Mouse (Mus musculus) thymus, adult 2 months (tissue): Measurements from ENCODE around the gene Syce3. TPM values are rescaled to one million over a fixed set of nuclear protein-coding genes. Genes with fewer than 3 reads are reported as not detected.

ENCODE experiments used
- DNase-seq: peaks from one replicate; pipeline ENCODE4 v3.0.0; 2021
- H3K27ac ChIP-seq: fragments of 200-500 bp; 2 replicates; pipeline ENCODE4 v1.5.1; 2012; ENCODE audit warnings: low read length, control low read depth; ENCODE audit not compliant: control insufficient read depth, insufficient read depth
- H3K27me3 ChIP-seq: fragments of 200-500 bp; 2 replicates; pipeline ENCODE4 v1.6.1; 2012; ENCODE audit warnings: mild to moderate bottlenecking, low read length, moderate library complexity, mixed read lengths; ENCODE audit not compliant: control insufficient read depth, insufficient read depth
- H3K36me3 ChIP-seq: fragments of 200-500 bp; 2 replicates; pipeline ENCODE4 v1.6.1; 2012; ENCODE audit warnings: mild to moderate bottlenecking, low read length, moderate library complexity; ENCODE audit not compliant: control insufficient read depth, insufficient read depth
- H3K4me1 ChIP-seq: fragments of 200-500 bp; replicated peaks from 2 replicates; pipeline ENCODE4 v1.6.1; 2012; ENCODE audit warnings: low read length; ENCODE audit not compliant: control insufficient read depth, insufficient read depth
- H3K4me3 ChIP-seq: fragments of 200-500 bp; 2 replicates; pipeline ENCODE4 v1.5.1; 2012; ENCODE audit warnings: mild to moderate bottlenecking, low read length, control low read depth, moderate library complexity; ENCODE audit not compliant: control insufficient read depth, insufficient read depth
- CTCF ChIP-seq: fragments of 200-500 bp; IDR thresholded peaks from 2 replicates; pipeline ENCODE4 v1.5.1; 2012; ENCODE audit warnings: mild to moderate bottlenecking, control low read depth, low read length, moderate library complexity, borderline replicate concordance; ENCODE audit not compliant: control insufficient read depth, poor library complexity, insufficient read depth; ENCODE audit errors: extremely low read depth
- POLR2A ChIP-seq: fragments of 200-500 bp; IDR thresholded peaks from 2 replicates; pipeline ENCODE4 v1.6.1; 2012; ENCODE audit warnings: mild to moderate bottlenecking, low read length, control low read depth, moderate library complexity; ENCODE audit not compliant: control insufficient read depth, poor library complexity, insufficient read depth; ENCODE audit errors: extremely low read depth
- WGBS: fragments of 180-500 bp; shearing (Covaris S2); methylation state at CpG from one replicate; pipeline ENCODE4 v1.1.7; 2018; 5-methylcytosine and 5-hydroxymethylcytosine counted together
- polyA plus RNA-seq: library from polyadenylated mRNA; depleted of rRNA; stranded (reverse); fragments of >200 nt; gene quantifications from 2 replicates; pipeline ENCODE4 v1.2.3, GENCODE M21; 2012; rRNA removed

Gene Syce3
- polyA plus RNA-seq, 1 experiment, result not detected

GRCm38 (mm10) chr15:89353837-89354236, 56.5 kb downstream of the Syce3 start:
- H3K36me3 ChIP-seq, result peaks cover 21% of the 10 kb centered on the region
- no peak overlapping the region for H3K4me3 ChIP-seq
- H3K27me3 ChIP-seq, result no peaks in the 10 kb centered on the region
- TF ChIP-seq CTCF (no peak), POLR2A (no peak)
- peaks cover 15% of the 10 kb centered on the region for H3K4me1 ChIP-seq
- no peak overlapping the region for H3K27ac ChIP-seq
- 98% methylated on average over 16 of the region's 16 CpGs for WGBS
- no peak for DNase-seq

GRCm38 (mm10) chr15:89352795-89353194, 57.5 kb downstream of the Syce3 start:
- Histone ChIP-seq H3K27me3 (no peaks in the 10 kb centered on the region), H3K36me3 (peaks cover 21% of the 10 kb centered on the region), H3K27ac (no peak overlapping the region), H3K4me3 (no peak overlapping the region), H3K4me1 (peaks cover 15% of the 10 kb centered on the region)
- over 99% methylated on average over 12 of the region's 12 CpGs for WGBS
- no peak for TF ChIP-seq POLR2A
- TF ChIP-seq CTCF, result no peak
- DNase-seq, result no peak

- H3K4me1 ChIP-seq, result peaks cover 15% of the 10 kb centered on the region
- no peak for DNase-seq
- TF ChIP-seq CTCF (no peak), POLR2A (no peak)
- WGBS, result 97% methylated on average over 14 of the region's 14 CpGs
- peaks cover 21% of the 10 kb centered on the region for H3K36me3 ChIP-seq
- no peak overlapping the region for H3K4me3 ChIP-seq
- no peak overlapping the region for H3K27ac ChIP-seq
- H3K27me3 ChIP-seq, result no peaks in the 10 kb centered on the region
These were observed 58.2 kb downstream of the Syce3 start for GRCm38 (mm10) chr15:89352054-89352453.

GRCm38 (mm10) chr15:89351302-89351701, 59.0 kb downstream of the Syce3 start:
- peaks cover 21% of the 10 kb centered on the region for H3K36me3 ChIP-seq
- no peak for DNase-seq
- no peaks in the 10 kb centered on the region for H3K27me3 ChIP-seq
- WGBS, result 96% methylated on average over 15 of the region's 15 CpGs
- no peak overlapping the region for H3K4me3 ChIP-seq
- TF ChIP-seq POLR2A (no peak), CTCF (no peak)
- H3K27ac ChIP-seq, result no peak overlapping the region
- peaks cover 13% of the 10 kb centered on the region for H3K4me1 ChIP-seq

- no peak overlapping the region for H3K4me3 ChIP-seq
- peaks cover 12% of the 10 kb centered on the region for H3K4me1 ChIP-seq
- peaks cover 21% of the 10 kb centered on the region for H3K36me3 ChIP-seq
- H3K27ac ChIP-seq, result no peak overlapping the region
- TF ChIP-seq CTCF (no peak), POLR2A (no peak)
- no peaks in the 10 kb centered on the region for H3K27me3 ChIP-seq
- no peak for DNase-seq
- 97% methylated on average over 5 of the region's 5 CpGs for WGBS
These were observed 59.9 kb downstream of the Syce3 start for GRCm38 (mm10) chr15:89350447-89350846.

- Histone ChIP-seq H3K4me1 (peaks cover 4% of the 10 kb centered on the region; the same call in 1 of the 2 replicates), H3K27ac (no peak overlapping the region), H3K36me3 (no peaks in the 10 kb centered on the region), H3K27me3 (no peaks in the 10 kb centered on the region), H3K4me3 (no peak overlapping the region)
- no peak for DNase-seq
- TF ChIP-seq CTCF (no peak), POLR2A (no peak)
- 90% methylated on average over 3 of the region's 3 CpGs for WGBS
These were observed 67.0 kb downstream of the Syce3 start for GRCm38 (mm10) chr15:89343325-89343724.

- Histone ChIP-seq H3K36me3 (no peaks in the 10 kb centered on the region), H3K27me3 (no peaks in the 10 kb centered on the region), H3K4me3 (no peak overlapping the region), H3K27ac (no peak overlapping the region), H3K4me1 (peaks cover 4% of the 10 kb centered on the region; the same call in 1 of the 2 replicates)
- no peak for DNase-seq
- no peak for TF ChIP-seq POLR2A
- no peak for TF ChIP-seq CTCF
- WGBS, result 85% methylated on average over 1 of the region's 1 CpGs
These were observed 68.6 kb downstream of the Syce3 start for GRCm38 (mm10) chr15:89341678-89342077.

Other genes with a start within 250 kb of the Syce3 start
- 42.8 and 54.6 TPM in 2 replicates for gene Plxnb2, start 229.7 kb downstream of the Syce3 start, polyA plus RNA-seq
- 42.3 and 50.1 TPM in 2 replicates for gene Dennd6b, start 214.0 kb downstream of the Syce3 start, polyA plus RNA-seq
- gene Ppp6r2, start 198.9 kb downstream of the Syce3 start, polyA plus RNA-seq, result 299 and 592 TPM in 2 replicates
- 899 TPM in 2 replicates for gene Sbf1, start 95.2 kb downstream of the Syce3 start, polyA plus RNA-seq
- gene Adm2, start 87.8 kb downstream of the Syce3 start, polyA plus RNA-seq, result 4.4 and 5.3 TPM in 2 replicates
- gene Miox, start 76.1 kb downstream of the Syce3 start, polyA plus RNA-seq, result 0.82 and 2.7 TPM in 2 replicates
- gene Lmf2, start 54.8 kb downstream of the Syce3 start, polyA plus RNA-seq, result 129 and 146 TPM in 2 replicates
- gene Ncaph2, start 54.8 kb downstream of the Syce3 start, polyA plus RNA-seq, result 351 and 370 TPM in 2 replicates
- gene Sco2, start 36.7 kb downstream of the Syce3 start, polyA plus RNA-seq, result 37.4 and 43.3 TPM in 2 replicates
- 5.9 and 7.8 TPM in 2 replicates for gene Tymp, start 33.5 kb downstream of the Syce3 start, polyA plus RNA-seq
- gene Odf3b, start 31.2 kb downstream of the Syce3 start, polyA plus RNA-seq, result 21.1 and 21.9 TPM in 2 replicates
- gene Klhdc7b, start 25.6 kb downstream of the Syce3 start, polyA plus RNA-seq, result 0.08 and 0.13 TPM in 2 replicates
- gene Cpt1b, start 15.4 kb upstream of the Syce3 start, polyA plus RNA-seq, result 47.0 and 76.6 TPM in 2 replicates
- gene C730034F03Rik, start 19.1 kb upstream of the Syce3 start, polyA plus RNA-seq, result 1.8 and 2.2 TPM in 2 replicates
- gene Gm44502, start 19.2 kb upstream of the Syce3 start, polyA plus RNA-seq, result 3.2 TPM in 2 replicates
- gene Chkb, start 19.4 kb upstream of the Syce3 start, polyA plus RNA-seq, result 92.0 and 99.8 TPM in 2 replicates
- gene Mapk8ip2, start 43.4 kb upstream of the Syce3 start, polyA plus RNA-seq, result 0.11 and 0.13 TPM in 2 replicates
- 37.9 and 43.0 TPM in 2 replicates for gene Arsa, start 66.9 kb upstream of the Syce3 start, polyA plus RNA-seq
- gene Shank3, start 89.1 kb upstream of the Syce3 start, polyA plus RNA-seq, result 6.8 and 8.2 TPM in 2 replicates
- gene Acr, start 157.8 kb upstream of the Syce3 start, polyA plus RNA-seq, result 0.15 and 0.16 TPM in 2 replicates
- 9.6 and 10.2 TPM in 2 replicates for gene Rabl2, start 181.4 kb upstream of the Syce3 start, polyA plus RNA-seq